Mouse (Mus musculus): Measurements from ENCODE around the gene Ms4a1. TPM values are rescaled to one million over a fixed set of nuclear protein-coding genes. Genes with fewer than 3 reads are reported as not detected.
"Not testable (repeated sequence)": the region's sequence is repeated elsewhere in the genome, so short reads cannot be mapped to it uniquely, and the experiment has no call there.

Ms4a1 gene
- polyA plus RNA-seq, 1 experiment, result 38.4 TPM

- H3K4me1 ChIP-seq (ENCODE audit: control insufficient read depth, insufficient read depth, insufficient read length), result no peaks in the 10 kb centered on the region
- 90% methylated on average over 2 of the region's 2 CpGs for WGBS
- no peak within 1 kb of the TSS for H3K27ac ChIP-seq (ENCODE audit: insufficient read depth, low read length)
- DNase-seq (ENCODE audit: low read depth in 1 of 2, low spot score in 2 of 2), result no peak
- H3K27me3 ChIP-seq (ENCODE audit: control insufficient read depth, insufficient read depth, low read length), result no peaks in the 10 kb centered on the region
- no peak within 1 kb of the TSS for H3K4me3 ChIP-seq (ENCODE audit: extremely low read depth, insufficient read depth, insufficient read length)
- no peaks in the 10 kb centered on the region for H3K36me3 ChIP-seq (ENCODE audit: control insufficient read depth, insufficient read depth, low read length)
- no peak for TF ChIP-seq CTCF (IDR thresholded peaks at IDR 0.05; ENCODE audit: extremely low read depth, insufficient read depth, insufficient read length, insufficient replicate concordance)
- no peak for TF ChIP-seq POLR2A (IDR thresholded peaks at IDR 0.05; ENCODE audit: low read depth, low read length)
Measured at GRCm38 (mm10) chr19:11283773-11284172, 17.7 kb upstream of the Ms4a1 start, which contains the start of gene Ms4a5. Gene Ms4a5 (minus strand): TSS chr19:11283873.

DNA sequence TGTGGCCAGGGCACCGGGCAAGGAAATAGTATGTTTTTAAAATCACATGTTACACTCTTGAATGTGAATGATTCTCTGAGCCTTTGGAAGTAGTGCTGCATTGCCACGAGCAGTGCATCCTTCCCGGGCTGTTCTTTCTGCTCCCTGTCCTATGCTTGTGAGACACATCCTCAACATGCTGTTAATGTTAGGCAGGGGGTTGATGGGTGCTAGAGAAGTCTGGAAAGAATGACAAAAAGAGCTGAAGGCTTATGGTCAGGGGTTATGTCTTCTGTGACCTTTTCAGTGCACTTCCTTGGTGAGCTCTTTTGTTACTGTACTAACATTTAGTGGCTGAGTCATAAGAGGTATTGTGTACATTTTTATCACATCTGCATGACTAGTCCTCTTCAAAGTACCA, 14.2 kb upstream of the Ms4a1 start:
- WGBS, result 85% methylated on average over 3 of the region's 3 CpGs
- no peaks in the 10 kb centered on the region for H3K36me3 ChIP-seq (ENCODE audit: control insufficient read depth, insufficient read depth, low read length)
- H3K4me3 ChIP-seq (ENCODE audit: extremely low read depth, insufficient read depth, insufficient read length), result no peak overlapping the region
- no peak for DNase-seq (ENCODE audit: low read depth in 1 of 2, low spot score in 2 of 2)
- H3K27ac ChIP-seq (ENCODE audit: insufficient read depth, low read length), result no peak overlapping the region
- H3K4me1 ChIP-seq (ENCODE audit: control insufficient read depth, insufficient read depth, insufficient read length), result no peaks in the 10 kb centered on the region
- TF ChIP-seq CTCF (IDR thresholded peaks at IDR 0.05; ENCODE audit: extremely low read depth, insufficient read depth, insufficient read length, insufficient replicate concordance), result no peak
- no peak for TF ChIP-seq POLR2A (IDR thresholded peaks at IDR 0.05; ENCODE audit: low read depth, low read length)
- H3K27me3 ChIP-seq (ENCODE audit: control insufficient read depth, insufficient read depth, low read length), result no peaks in the 10 kb centered on the region

DNA sequence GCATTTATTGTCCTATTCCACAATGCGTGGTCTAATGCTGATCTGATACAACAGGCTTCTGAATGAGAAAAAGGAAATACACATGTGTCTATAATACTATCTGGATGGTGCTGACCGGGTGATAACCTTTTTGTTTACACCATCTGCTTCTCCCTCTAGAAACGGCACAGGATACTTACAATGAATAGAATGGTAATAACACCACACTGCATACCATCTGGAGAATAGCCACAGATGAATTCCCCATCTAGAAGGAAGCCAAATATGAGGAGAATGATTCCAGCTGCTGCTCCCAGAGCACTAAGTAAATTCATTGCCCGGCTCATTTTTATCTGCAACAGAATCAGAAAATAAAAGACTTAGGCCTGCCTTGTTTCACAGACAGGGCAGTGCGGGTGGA, 10.4 kb upstream of the Ms4a1 start:
- Histone ChIP-seq H3K4me3 (ENCODE audit: extremely low read depth, insufficient read depth, insufficient read length) (no peak overlapping the region), H3K4me1 (ENCODE audit: control insufficient read depth, insufficient read depth, insufficient read length) (no peaks in the 10 kb centered on the region), H3K27me3 (ENCODE audit: control insufficient read depth, insufficient read depth, low read length) (no peaks in the 10 kb centered on the region), H3K36me3 (ENCODE audit: control insufficient read depth, insufficient read depth, low read length) (no peaks in the 10 kb centered on the region), H3K27ac (ENCODE audit: insufficient read depth, low read length) (no peak overlapping the region)
- TF ChIP-seq CTCF (IDR thresholded peaks at IDR 0.05; ENCODE audit: extremely low read depth, insufficient read depth, insufficient read length, insufficient replicate concordance), result no peak
- TF ChIP-seq POLR2A (IDR thresholded peaks at IDR 0.05; ENCODE audit: low read depth, low read length), result no peak
- WGBS, result 85% methylated on average over 5 of the region's 5 CpGs
- DNase-seq (ENCODE audit: low read depth in 1 of 2, low spot score in 2 of 2), result no peak

DNA sequence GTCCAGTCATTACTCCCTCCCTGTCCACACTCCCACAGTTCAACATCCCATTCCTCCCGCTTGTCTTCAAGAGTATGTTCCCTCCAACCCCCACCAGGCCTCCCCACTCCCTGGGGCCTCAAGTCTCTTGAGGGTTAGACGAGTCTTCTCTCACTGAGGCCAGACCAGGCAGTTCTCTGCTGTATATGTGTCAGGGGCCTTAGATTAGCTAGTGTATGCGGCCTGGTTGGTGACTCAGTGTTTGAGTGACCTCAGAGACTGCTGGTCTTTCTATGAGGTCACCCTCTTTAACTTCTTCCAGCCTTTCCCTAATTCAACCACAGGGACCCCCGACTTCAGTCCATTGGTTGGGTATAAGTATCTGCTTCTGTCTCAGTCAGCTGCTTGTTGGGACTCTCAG, 915 bp upstream of the Ms4a1 start:
- no peak for DNase-seq (ENCODE audit: low read depth in 1 of 2, low spot score in 2 of 2)
- no peaks in the 10 kb centered on the region for H3K27me3 ChIP-seq (ENCODE audit: control insufficient read depth, insufficient read depth, low read length)
- WGBS, result 41% methylated on average over 4 of the region's 4 CpGs
- H3K4me1 ChIP-seq (ENCODE audit: control insufficient read depth, insufficient read depth, insufficient read length), result peaks cover 14% of the 10 kb centered on the region; the same call in 1 of the 2 replicates
- H3K4me3 ChIP-seq (ENCODE audit: extremely low read depth, insufficient read depth, insufficient read length), result no peak overlapping the region
- no peak for TF ChIP-seq CTCF (IDR thresholded peaks at IDR 0.05; ENCODE audit: extremely low read depth, insufficient read depth, insufficient read length, insufficient replicate concordance)
- TF ChIP-seq POLR2A (IDR thresholded peaks at IDR 0.05; ENCODE audit: low read depth, low read length), result no peak
- peaks cover 2% of the 10 kb centered on the region; the same call in 1 of the 2 replicates for H3K36me3 ChIP-seq (ENCODE audit: control insufficient read depth, insufficient read depth, low read length)
- H3K27ac ChIP-seq (ENCODE audit: insufficient read depth, low read length), result peak overlapping the region; percentile 94

DNA sequence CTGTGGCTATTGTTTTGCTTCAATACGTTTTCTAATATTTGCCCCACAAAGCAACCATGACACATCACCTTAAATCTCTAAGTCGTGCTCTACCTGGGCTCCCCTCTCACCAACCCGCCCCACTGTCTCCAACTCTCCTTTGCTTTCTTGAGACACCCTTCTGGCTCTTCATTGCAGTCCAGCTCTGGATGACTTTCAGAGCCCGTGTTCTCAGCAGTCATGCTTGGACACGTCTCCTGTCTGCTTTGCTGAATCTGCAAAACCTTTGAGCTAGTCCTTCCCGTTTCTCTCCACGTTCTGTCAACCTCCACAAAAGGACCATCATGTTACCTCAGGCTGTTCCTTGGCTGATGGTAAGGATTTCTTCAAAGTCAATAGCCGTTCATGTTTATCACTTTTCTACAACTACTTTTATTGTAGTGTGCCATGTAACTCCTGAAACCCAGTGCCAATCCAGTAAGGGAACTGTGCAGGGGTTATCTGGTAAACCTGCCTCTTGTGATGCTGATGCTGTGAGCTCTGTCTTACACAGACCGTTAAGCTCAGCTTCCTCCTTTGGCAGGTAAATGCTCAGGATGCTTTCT, 1.3 kb downstream of the Ms4a1 start:
- no peak for DNase-seq (ENCODE audit: low read depth in 1 of 2, low spot score in 2 of 2)
- Histone ChIP-seq H3K4me3 (ENCODE audit: extremely low read depth, insufficient read depth, insufficient read length) (peak overlapping the region; percentile 71), H3K36me3 (ENCODE audit: control insufficient read depth, insufficient read depth, low read length) (peaks cover 3% of the 10 kb centered on the region; the same call in 1 of the 2 replicates), H3K4me1 (ENCODE audit: control insufficient read depth, insufficient read depth, insufficient read length) (peaks cover 16% of the 10 kb centered on the region; the same call in 1 of the 2 replicates), H3K27ac (ENCODE audit: insufficient read depth, low read length) (peak overlapping the region; percentile 94), H3K27me3 (ENCODE audit: control insufficient read depth, insufficient read depth, low read length) (no peaks in the 10 kb centered on the region)
- TF ChIP-seq POLR2A (IDR thresholded peaks at IDR 0.05; ENCODE audit: low read depth, low read length) (no peak), CTCF (IDR thresholded peaks at IDR 0.05; ENCODE audit: extremely low read depth, insufficient read depth, insufficient read length, insufficient replicate concordance) (no peak)
- 55% methylated on average over 9 of the region's 9 CpGs for WGBS

- no peak for DNase-seq (ENCODE audit: low read depth in 1 of 2, low spot score in 2 of 2)
- H3K27me3 ChIP-seq (ENCODE audit: control insufficient read depth, insufficient read depth, low read length), result no peaks in the 10 kb centered on the region
- TF ChIP-seq CTCF (IDR thresholded peaks at IDR 0.05; ENCODE audit: extremely low read depth, insufficient read depth, insufficient read length, insufficient replicate concordance), result no peak
- peak overlapping the region; percentile 71 for H3K4me3 ChIP-seq (ENCODE audit: extremely low read depth, insufficient read depth, insufficient read length)
- WGBS, result 16% methylated on average over 3 of the region's 3 CpGs
- peaks cover 11% of the 10 kb centered on the region; the same call in 1 of the 2 replicates for H3K4me1 ChIP-seq (ENCODE audit: control insufficient read depth, insufficient read depth, insufficient read length)
- peaks cover 11% of the 10 kb centered on the region; the same call in 1 of the 2 replicates for H3K36me3 ChIP-seq (ENCODE audit: control insufficient read depth, insufficient read depth, low read length)
- H3K27ac ChIP-seq (ENCODE audit: insufficient read depth, low read length), result peak overlapping the region; percentile 94
Measured at GRCm38 (mm10) chr19:11263549-11263948, 2.5 kb downstream of the Ms4a1 start.

- not testable (repeated sequence) for H3K27me3 ChIP-seq (ENCODE audit: control insufficient read depth, insufficient read depth, low read length)
- peak overlapping the region; percentile 72 for H3K27ac ChIP-seq (ENCODE audit: insufficient read depth, low read length)
- H3K4me3 ChIP-seq (ENCODE audit: extremely low read depth, insufficient read depth, insufficient read length), result peak overlapping the region; percentile 50
Measured at GRCm38 (mm10) chr19:11262932-11263331, 3.1 kb downstream of the Ms4a1 start.

More at GRCm38 (mm10) chr19:11262932-11263331, 3.1 kb downstream of the Ms4a1 start:
- H3K4me1 ChIP-seq (ENCODE audit: control insufficient read depth, insufficient read depth, insufficient read length); DNase-seq (ENCODE audit: low read depth in 1 of 2, low spot score in 2 of 2): not testable (repeated sequence)
- 41% methylated on average over 4 of the region's 4 CpGs for WGBS
- H3K36me3 ChIP-seq (ENCODE audit: control insufficient read depth, insufficient read depth, low read length), result peaks cover 17% of the 10 kb centered on the region
